ENCODE assay signal across 8 mouse cellular contexts in the genomic region with DNA sequence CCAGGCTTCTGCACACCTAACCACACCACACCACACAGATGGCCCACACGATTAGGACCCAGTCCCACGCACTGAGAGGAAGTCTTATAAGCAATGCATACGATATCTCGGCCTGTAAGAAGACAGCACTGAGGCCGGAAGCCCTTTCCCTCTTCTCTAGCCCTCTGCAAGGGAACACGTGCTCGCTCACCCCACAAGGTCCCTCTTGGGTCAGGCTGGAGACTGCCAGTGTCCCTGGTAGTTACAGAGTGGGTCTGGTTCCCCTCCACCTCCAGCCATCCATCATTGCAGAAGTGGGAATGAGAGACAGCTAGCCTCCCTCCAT. TPM values are rescaled to one million over a fixed set of nuclear protein-coding genes. Genes with fewer than 3 reads are reported as not detected.
DNase-seq lines count a peak whose midpoint lies in the region; ATAC-seq and TF ChIP-seq lines count a peak whose summit lies in the region.

No protein-coding gene starts in this region.

- no peaks in the 10 kb centered on the region; the same call in 1 of the 2 replicates for H3K36me3 ChIP-seq in heart, embryonic 16.5 days (ENCODE audit: control insufficient read depth, insufficient read depth)
- H3K36me3 ChIP-seq in liver, embryonic 16.5 days (ENCODE audit: control insufficient read depth, insufficient read depth) = no peaks in the 10 kb centered on the region

- peak overlapping the region; percentile 85 for H3K4me3 ChIP-seq in heart, embryonic 16.5 days (ENCODE audit: low read length)
- H3K4me3 ChIP-seq in liver, embryonic 16.5 days (ENCODE audit: low read depth, low read length) = peak overlapping the region; percentile 92
- H3K4me3 ChIP-seq in olfactory bulb, adult 2 months (ENCODE audit: insufficient read depth, low read depth, low read length) = peak overlapping the region; percentile 90

- peak overlapping the region; percentile 98 for H3K9ac ChIP-seq in heart, embryonic 16.5 days (ENCODE audit: low read length)
- peak overlapping the region; percentile 99 for H3K9ac ChIP-seq in liver, embryonic 16.5 days (ENCODE audit: low read depth, low read length)

- H3K4me2 ChIP-seq in heart, embryonic 16.5 days (ENCODE audit: low read depth, low read length) = peak overlapping the region; percentile 88
- peak overlapping the region; percentile 94 for H3K4me2 ChIP-seq in liver, embryonic 16.5 days (ENCODE audit: low read depth, low read length)

- no peak for TF ChIP-seq CTCF in olfactory bulb, adult 2 months (IDR thresholded peaks at IDR 0.05; ENCODE audit: insufficient read depth, low read depth, low read length)

- H3K27me3 ChIP-seq in heart, embryonic 16.5 days (ENCODE audit: control insufficient read depth, insufficient read depth, low read length) = no peaks in the 10 kb centered on the region
- H3K27me3 ChIP-seq in liver, embryonic 16.5 days (ENCODE audit: control insufficient read depth, insufficient read depth, low read depth, low read length) = no peaks in the 10 kb centered on the region

- H3K4me1 ChIP-seq in heart, embryonic 16.5 days (ENCODE audit: control insufficient read depth, insufficient read depth, low read length) = peaks cover 49% of the 10 kb centered on the region
- H3K4me1 ChIP-seq in liver, embryonic 16.5 days (ENCODE audit: control insufficient read depth, low read depth, low read length) = peaks cover 80% of the 10 kb centered on the region
- peaks cover 51% of the 10 kb centered on the region for H3K4me1 ChIP-seq in olfactory bulb, adult 2 months (ENCODE audit: control insufficient read depth, insufficient read depth, low read length)

- 38% methylated on average over 7 of the region's 7 CpGs for whole genome bisulfite sequencing in heart, embryonic 16.5 days
- 6% methylated on average over 7 of the region's 7 CpGs for WGBS in liver, embryonic 16.5 days (ENCODE audit: insufficient replicate concordance)
- WGBS in olfactory bulb, adult 2 months = 17% methylated on average over 7 of the region's 7 CpGs

- ATAC-seq in heart, embryonic 16.5 days (replicated peaks; ENCODE audit: extremely low read depth, insufficient read depth, low FRiP score) = no peak
- ATAC-seq in liver, embryonic 16.5 days (ENCODE audit: low read depth) = peak; percentile 20

- H3K9me3 ChIP-seq in heart, embryonic 16.5 days (replicated peaks; ENCODE audit: control insufficient read depth, low read length) = no peaks in the 10 kb centered on the region
- H3K9me3 ChIP-seq in liver, embryonic 16.5 days (replicated peaks; ENCODE audit: control insufficient read depth, low read length) = no peaks in the 10 kb centered on the region

- no peak for TF ChIP-seq POLR2A in olfactory bulb, adult 2 months (IDR thresholded peaks at IDR 0.05; ENCODE audit: insufficient read depth, low read depth, low read length)

- 0 out of 2 replicates have a peak overlapping the region, but pooled peaks have one; percentile 11 for H3K27ac ChIP-seq in heart, embryonic 16.5 days (ENCODE audit: low read length)
- H3K27ac ChIP-seq in liver, embryonic 16.5 days (ENCODE audit: low read length) = peak overlapping the region; percentile 97
- H3K27ac ChIP-seq in olfactory bulb, adult 2 months (ENCODE audit: insufficient read depth, low read depth, low read length) = peak overlapping the region; percentile 68

- DNase-seq in 416B (ENCODE audit: low read depth) = peak; percentile 95
- peak; percentile 34 for DNase-seq in T-cell, adult 2 months (ENCODE audit: low spot score)
- no peak for DNase-seq in adrenal gland, adult 8-10 months
- DNase-seq in left cerebral cortex, postnatal 4 days = no peak
- DNase-seq in testis, postnatal 14 days (ENCODE audit: low spot score) = no peak

- intact Hi-C loops in left cerebral cortex, postnatal 4 days (cut with DNase I) = no loop called here

RNA-seq across cellular contexts. Expression of a gene that starts 9.6 kb away (rescaled TPM):
- polyA plus RNA-seq in heart, embryonic 16.5 days (2015; fragmentation: Nextera tagmentation; extraction: Ambion mirVana) = 20.4 and 29.9 TPM in 2 replicates
- polyA plus RNA-seq in liver, embryonic 16.5 days (2015; fragmentation: Nextera tagmentation; extraction: Ambion mirVana) = 13.3 and 13.5 TPM in 2 replicates
- polyA plus RNA-seq in olfactory bulb, adult 2 months (2012; ENCODE audit: insufficient read depth, insufficient read length, low replicate concordance, missing spikeins) = not detected in 2 replicates
- 100 to 1,000 TPM in 1 of 4 experiments, 10 to 100 TPM in 3; 78.2 to 121 (median 82.4) TPM for total RNA-seq in adrenal gland, adult 8-10 months (2022)
- total RNA-seq in left cerebral cortex, postnatal 4 days (2021) = 100 to 1,000 TPM; 133 to 137 TPM

RNA-seq across cellular contexts. Expression of a gene that starts 23.2 kb away (rescaled TPM):
- 0.11 TPM in 1 of 2 replicates, not detected in the other for polyA plus RNA-seq in heart, embryonic 16.5 days (2015; fragmentation: Nextera tagmentation; extraction: Ambion mirVana)
- not detected in 2 replicates for polyA plus RNA-seq in liver, embryonic 16.5 days (2015; fragmentation: Nextera tagmentation; extraction: Ambion mirVana)
- not detected in 2 replicates for polyA plus RNA-seq in olfactory bulb, adult 2 months (2012; ENCODE audit: insufficient read depth, insufficient read length, low replicate concordance, missing spikeins)
- not detected for total RNA-seq in adrenal gland, adult 8-10 months (2022)
- under 1 TPM in 1 of 2 experiments, not detected in 1; 0.22 TPM for total RNA-seq in left cerebral cortex, postnatal 4 days (2021)

RNA-seq across cellular contexts. Expression of a gene that starts 37.7 kb away (rescaled TPM):
- polyA plus RNA-seq in heart, embryonic 16.5 days (2015; fragmentation: Nextera tagmentation; extraction: Ambion mirVana) = not detected in 2 replicates
- polyA plus RNA-seq in liver, embryonic 16.5 days (2015; fragmentation: Nextera tagmentation; extraction: Ambion mirVana) = not detected in 2 replicates
- not detected in 2 replicates for polyA plus RNA-seq in olfactory bulb, adult 2 months (2012; ENCODE audit: insufficient read depth, insufficient read length, low replicate concordance, missing spikeins)
- not detected for total RNA-seq in adrenal gland, adult 8-10 months (2022)
- total RNA-seq in left cerebral cortex, postnatal 4 days (2021) = 1 to 10 TPM; 5.6 to 7.6 TPM

RNA-seq across cellular contexts. Expression of a gene that starts 39.7 kb away (rescaled TPM):
- polyA plus RNA-seq in heart, embryonic 16.5 days (2015; fragmentation: Nextera tagmentation; extraction: Ambion mirVana) = 0.07 TPM in 1 of 2 replicates, not detected in the other
- polyA plus RNA-seq in liver, embryonic 16.5 days (2015; fragmentation: Nextera tagmentation; extraction: Ambion mirVana) = 0.12 TPM in 2 replicates
- not detected in 2 replicates for polyA plus RNA-seq in olfactory bulb, adult 2 months (2012; ENCODE audit: insufficient read depth, insufficient read length, low replicate concordance, missing spikeins)
- under 1 TPM in 2 of 4 experiments, not detected in 2; 0.19 to 0.49 TPM for total RNA-seq in adrenal gland, adult 8-10 months (2022)
- not detected for total RNA-seq in left cerebral cortex, postnatal 4 days (2021)

RNA-seq across cellular contexts. Expression of a gene that starts 43.9 kb away (rescaled TPM):
- polyA plus RNA-seq in heart, embryonic 16.5 days (2015; fragmentation: Nextera tagmentation; extraction: Ambion mirVana) = not detected in 2 replicates
- 0.05 and 0.07 TPM in 2 replicates for polyA plus RNA-seq in liver, embryonic 16.5 days (2015; fragmentation: Nextera tagmentation; extraction: Ambion mirVana)
- polyA plus RNA-seq in olfactory bulb, adult 2 months (2012; ENCODE audit: insufficient read depth, insufficient read length, low replicate concordance, missing spikeins) = not detected in 2 replicates
- under 1 TPM in 2 of 4 experiments, not detected in 2; 0.11 to 0.49 TPM for total RNA-seq in adrenal gland, adult 8-10 months (2022)
- 1 to 10 TPM in 1 of 2 experiments, under 1 TPM in 1; 0.95 to 1.1 TPM for total RNA-seq in left cerebral cortex, postnatal 4 days (2021)

Comparison
In these comparisons a context has a peak if more than half of its experiments do, and no peak if none do; other contexts are left out.
1. DNase-seq: peak in 416B (single experiment) and T-cell, adult 2 months (single experiment); none in adrenal gland, adult 8-10 months (single experiment), left cerebral cortex, postnatal 4 days (single experiment) and testis, postnatal 14 days (single experiment).
2. H3K27ac ChIP-seq: peak in every context shown above with its lines; median percentile 97 in liver, embryonic 16.5 days; 68 in olfactory bulb, adult 2 months; 11 in heart, embryonic 16.5 days.
3. Peak in every context shown above with its lines, with median percentiles within 50 percentile points of each other: H3K4me3 ChIP-seq.